Mouse (Mus musculus) gastrocnemius, adult 2 months (tissue): ENCODE data around the gene Dcaf11. TPM values are rescaled to one million over a fixed set of nuclear protein-coding genes. Genes with fewer than 3 reads are reported as not detected.
A peak's percentile ranks its signal among the peaks of the same experiment; 100 is the strongest.

Source experiments
- DNase-seq: peaks from one replicate; pipeline ENCODE4 v3.0.0; 2022
- H3K27ac ChIP-seq: fragments of 200-600 bp; 2 replicates; pipeline ENCODE4 v1.8.1; 2022; ENCODE audit warnings: mild to moderate bottlenecking
- H3K4me3 ChIP-seq: fragments of 200-600 bp; 2 replicates; pipeline ENCODE4 v1.8.1; 2022; ENCODE audit warnings: mild to moderate bottlenecking, moderate library complexity
- CTCF ChIP-seq: fragments of 200-600 bp; IDR thresholded peaks from 2 replicates; pipeline ENCODE4 v1.8.1; 2022; ENCODE audit warnings: antibody characterized with exemption, mild to moderate bottlenecking, moderate library complexity
- intact Hi-C: fragments of 180-260 bp; cut with DNase I; formaldehyde crosslinking; loops from one replicate; pipeline ENCODE4 v1.15.1; 2025
- total RNA-seq, 2 experiments: library from RNA; stranded (reverse); gene quantifications; 2 replicates each; pipeline ENCODE4 v1.2.3; 2021

Dcaf11 gene
- total RNA-seq, 2 experiments from 2014 or later, result 129 to 133 TPM

DNA sequence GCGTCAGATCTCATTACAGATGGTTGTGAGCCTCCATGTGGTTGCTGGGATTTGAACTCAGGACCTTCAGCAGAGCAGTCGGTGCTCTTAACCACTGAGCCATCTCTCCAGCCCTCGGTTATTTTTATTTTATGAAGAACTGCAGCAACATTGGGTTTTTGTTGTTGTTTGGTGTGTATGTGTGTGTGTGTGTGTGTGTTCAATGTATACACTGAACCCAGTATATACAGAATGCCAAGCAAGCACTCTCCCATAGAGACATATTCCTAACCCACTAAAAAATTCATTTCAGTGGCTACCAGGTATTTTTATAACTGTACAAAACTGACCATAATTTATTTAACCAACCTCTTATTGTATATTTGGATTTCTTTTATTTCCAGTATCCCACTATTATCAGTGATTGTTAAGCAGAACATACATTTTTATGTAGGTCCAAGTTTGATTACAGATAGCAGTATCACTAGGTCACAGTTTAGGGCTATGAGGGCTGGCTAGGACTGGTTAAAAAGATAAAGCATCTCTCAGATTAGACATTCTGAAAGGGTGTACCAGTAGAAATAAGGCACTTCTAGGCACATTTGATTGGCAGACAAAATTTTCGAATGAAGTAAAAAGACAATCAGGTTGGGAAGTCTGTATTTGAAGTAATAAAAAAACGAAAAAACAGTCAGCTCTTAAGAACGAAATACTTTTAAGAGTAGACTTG, 912 bp upstream of the Dcaf11 start:
- intact Hi-C loops, result loop anchor here (5.0 kb wide), 1 partner anchor 43 kb away; the partner anchor contains the start of gene Irf9
- H3K4me3 ChIP-seq, result peak overlapping the region; percentile 74
- no peak for DNase-seq
- no peak; the same call in 1 of the 2 replicates for TF ChIP-seq CTCF
- H3K27ac ChIP-seq, result peak overlapping the region; percentile 96

DNA sequence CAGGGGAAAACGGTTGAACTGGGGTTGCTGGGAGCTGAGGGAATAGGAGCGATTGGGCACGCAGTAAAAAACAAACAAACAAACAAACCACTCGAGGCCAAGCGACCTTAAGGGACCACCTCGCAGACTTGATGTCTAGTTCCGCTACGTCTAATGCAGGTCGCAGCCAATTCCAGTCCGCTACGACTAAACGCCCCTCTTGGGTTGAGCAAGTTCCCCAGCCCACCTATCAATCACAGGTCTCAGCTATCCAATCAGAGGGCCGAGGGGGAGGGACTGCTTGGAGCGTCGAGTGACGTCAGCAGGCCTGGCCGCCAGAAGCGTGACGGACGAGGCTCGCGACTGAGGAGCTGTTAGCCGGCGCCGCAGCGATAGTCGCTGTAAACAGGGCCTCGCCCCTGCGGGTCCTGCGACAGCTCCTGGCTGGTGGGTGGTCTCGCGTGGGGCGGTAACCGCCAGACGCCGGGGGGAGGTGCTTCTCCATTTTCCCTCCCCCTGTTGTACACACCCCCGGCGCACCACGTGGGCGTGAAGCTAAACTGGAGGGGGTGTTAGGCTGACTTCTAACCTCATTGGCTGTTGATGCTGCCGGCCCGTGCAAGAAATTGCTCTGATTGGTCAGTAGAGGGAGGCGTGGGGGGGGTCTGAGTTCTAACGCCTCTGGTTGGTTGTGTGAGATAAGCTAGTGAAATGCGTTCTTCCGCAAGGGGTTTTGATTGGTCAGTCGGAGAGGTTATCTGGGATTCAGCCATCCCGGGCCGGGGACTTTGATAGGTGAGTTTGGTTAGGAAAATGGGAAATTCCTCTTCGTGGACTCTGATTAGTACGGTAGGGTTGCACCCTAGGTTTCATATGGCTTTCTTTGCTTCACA, 632 bp downstream of the Dcaf11 start, which contains the start of gene A730061H03Rik:
A730061H03Rik (minus strand) TSS at position 205 of the 872 bp plus-strand sequence.
- H3K27ac ChIP-seq, result peak within 1 kb of the TSS; percentile 96
- peak within 1 kb of the TSS; percentile 74 for H3K4me3 ChIP-seq
- TF ChIP-seq CTCF, result no peak
- peak; percentile 98 for DNase-seq
- intact Hi-C loops, result loop anchor here (2.0 kb wide), 1 partner anchor 14 kb away; the partner anchor contains the start of gene Fitm1

DNA sequence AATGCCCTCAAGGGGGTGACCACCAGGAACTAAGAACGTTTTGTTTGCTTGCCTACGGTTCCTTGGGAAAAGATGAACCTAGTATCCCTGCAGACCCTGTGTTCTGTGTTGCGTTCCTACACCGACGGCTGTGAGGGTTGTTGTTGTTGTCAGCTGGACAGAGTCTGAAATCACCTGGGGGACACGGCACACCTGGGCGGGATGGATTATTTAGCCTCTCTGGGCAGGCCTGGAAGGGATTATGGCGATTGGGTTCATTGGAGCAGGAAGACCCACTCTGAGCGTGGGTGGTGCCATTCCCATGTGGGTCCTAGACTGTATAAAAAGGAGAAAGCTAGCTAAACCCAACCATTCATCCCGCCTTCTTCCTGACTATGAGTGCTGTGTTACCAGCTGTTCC, 2.1 kb downstream of the Dcaf11 start:
- intact Hi-C loops, result loop anchor here (2.0 kb wide), 1 partner anchor 13 kb away; the partner anchor contains the start of gene Fitm1
- peak overlapping the region; percentile 96; the same call in 1 of the 2 replicates for H3K27ac ChIP-seq
- no peak for TF ChIP-seq CTCF
- DNase-seq, result no peak
- peak overlapping the region; percentile 74 for H3K4me3 ChIP-seq

DNA sequence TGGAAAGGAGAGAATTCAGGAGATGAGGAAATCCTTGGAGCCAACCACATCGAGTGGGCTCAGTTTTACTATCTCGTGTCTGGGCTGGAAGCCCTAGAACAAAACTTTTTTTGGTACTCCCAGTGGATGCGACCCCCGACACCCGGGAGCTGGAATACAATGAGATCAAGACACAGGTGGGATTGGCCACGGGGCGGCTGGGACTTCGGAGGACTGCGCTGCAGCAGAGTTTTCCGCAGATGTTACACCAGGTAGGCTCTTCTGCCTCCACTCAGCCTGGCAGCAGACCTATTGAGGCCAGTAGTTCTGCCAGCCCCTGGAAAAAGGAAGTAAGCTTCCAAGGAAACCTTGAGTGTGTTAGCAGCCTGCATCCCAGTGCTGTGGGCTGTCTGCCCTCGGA, 3.4 kb downstream of the Dcaf11 start:
- Histone ChIP-seq H3K4me3 (no peak overlapping the region), H3K27ac (no peak overlapping the region)
- no peak for TF ChIP-seq CTCF
- DNase-seq, result no peak
- intact Hi-C loops, result no loop called here

DNA sequence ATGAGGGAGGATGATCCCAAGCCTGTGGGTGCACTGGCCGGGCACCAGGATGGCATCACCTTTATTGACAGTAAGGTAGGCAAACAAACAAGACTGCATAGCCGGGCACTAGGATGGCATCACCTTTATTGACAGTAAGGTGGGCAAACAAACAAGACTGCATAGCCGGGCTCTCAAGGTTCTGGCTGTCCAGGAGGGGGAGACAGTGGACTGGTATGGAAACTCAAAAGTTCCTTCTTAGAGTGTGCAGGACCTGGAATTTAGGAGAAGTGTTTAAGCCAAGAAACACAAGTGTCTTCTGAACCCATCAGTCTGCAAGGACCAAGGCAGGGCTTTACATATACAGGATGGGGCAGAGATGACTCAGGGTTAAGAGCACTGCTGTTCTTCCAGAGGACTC, 5.9 kb downstream of the Dcaf11 start:
- peak; percentile 35; the same call in 1 of the 2 replicates for TF ChIP-seq CTCF
- no peak overlapping the region for H3K4me3 ChIP-seq
- no peak for DNase-seq
- intact Hi-C loops, result no loop called here
- H3K27ac ChIP-seq, result no peak overlapping the region

DNA sequence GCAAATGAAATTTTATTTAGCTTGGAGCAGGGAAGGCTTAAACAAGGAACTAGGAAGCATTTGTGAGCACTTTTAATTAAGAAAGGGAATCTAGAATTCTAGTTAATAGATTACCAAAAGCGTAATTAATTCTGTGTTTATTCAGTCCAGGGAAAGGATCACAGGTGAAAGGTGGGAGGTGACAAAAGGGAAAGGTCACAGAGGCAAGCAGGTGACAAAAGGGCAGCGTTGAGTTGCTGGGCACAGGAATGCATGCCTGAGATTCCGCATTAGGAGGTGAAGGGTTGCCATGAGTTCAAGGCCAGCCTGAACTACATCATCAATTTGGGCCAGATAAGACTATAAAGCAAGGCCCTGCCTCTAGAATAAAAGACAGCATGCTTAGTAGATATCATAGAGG, 7.7 kb downstream of the Dcaf11 start:
- intact Hi-C loops, result no loop called here
- no peak for DNase-seq
- Histone ChIP-seq H3K27ac (no peak overlapping the region), H3K4me3 (no peak overlapping the region)
- no peak for TF ChIP-seq CTCF

DNA sequence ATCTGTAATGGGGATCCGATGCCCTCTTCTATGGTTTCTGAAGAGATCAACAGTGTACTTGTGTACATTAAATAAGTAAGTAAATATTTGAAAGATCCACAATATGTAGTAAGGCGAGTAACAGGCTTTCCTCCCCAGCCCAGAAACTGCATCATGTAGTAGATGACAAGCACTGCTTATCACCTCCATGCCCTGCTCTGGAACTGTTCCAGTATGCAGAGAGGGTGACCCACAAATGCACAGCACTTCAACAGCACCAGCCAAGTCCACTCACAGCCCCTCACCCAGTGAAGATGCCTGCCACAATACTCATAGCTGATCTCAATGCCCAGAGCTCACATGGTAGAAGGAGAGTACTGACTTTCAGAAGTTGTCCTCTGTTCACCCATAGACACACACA, 10.8 kb downstream of the Dcaf11 start:
- no peak for DNase-seq
- Histone ChIP-seq H3K27ac (no peak overlapping the region), H3K4me3 (no peak overlapping the region)
- no peak for TF ChIP-seq CTCF
- intact Hi-C loops, result no loop called here

DNA sequence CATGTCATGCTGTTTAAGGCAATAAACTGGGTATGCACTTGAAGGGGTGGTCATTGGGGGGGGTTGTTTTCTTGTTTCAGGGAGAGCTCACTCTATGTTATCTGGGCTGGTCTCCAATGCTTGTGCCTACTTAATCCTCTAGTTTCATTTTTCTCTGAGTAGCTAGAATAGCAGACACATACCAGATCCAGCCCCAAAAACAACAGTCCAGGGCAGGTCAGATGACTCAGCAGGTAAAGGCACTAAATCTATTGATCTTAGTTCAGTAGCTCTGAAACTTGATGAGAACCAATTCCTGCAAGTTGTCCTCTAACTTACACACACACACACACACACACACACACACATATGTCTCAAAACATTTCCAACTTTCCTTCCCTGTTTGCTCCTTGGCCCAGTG, 12.0 kb downstream of the Dcaf11 start:
- no peak for TF ChIP-seq CTCF
- intact Hi-C loops, result no loop called here
- DNase-seq, result no peak
- H3K4me3 ChIP-seq, result no peak overlapping the region
- peak overlapping the region; percentile 35 for H3K27ac ChIP-seq

DNA sequence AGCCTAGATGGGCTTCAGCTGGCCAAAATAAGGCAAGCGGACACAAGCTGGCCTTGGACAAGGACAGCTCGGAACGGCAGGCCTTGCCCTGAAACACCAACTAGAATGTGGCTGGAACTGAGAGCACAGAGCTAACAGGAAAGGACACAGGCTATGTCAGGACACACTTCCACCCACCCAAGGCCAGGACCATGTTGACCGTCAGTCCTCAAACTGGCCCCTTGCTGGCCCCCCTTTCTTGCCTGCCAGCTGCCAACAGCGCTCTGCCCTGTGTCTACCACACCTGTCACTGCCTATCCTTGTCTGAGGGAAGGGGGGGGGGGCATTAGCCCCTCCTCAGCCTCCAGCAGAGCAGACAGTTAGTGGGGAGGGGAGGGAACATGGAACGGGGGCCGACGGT, 15.5 kb downstream of the Dcaf11 start, which contains the start of gene Fitm1:
Fitm1 (plus strand) TSS at position 316 of the 400 bp plus-strand sequence.
- peak within 1 kb of the TSS; percentile 99 for H3K27ac ChIP-seq
- DNase-seq, result peak; percentile 89

DNA sequence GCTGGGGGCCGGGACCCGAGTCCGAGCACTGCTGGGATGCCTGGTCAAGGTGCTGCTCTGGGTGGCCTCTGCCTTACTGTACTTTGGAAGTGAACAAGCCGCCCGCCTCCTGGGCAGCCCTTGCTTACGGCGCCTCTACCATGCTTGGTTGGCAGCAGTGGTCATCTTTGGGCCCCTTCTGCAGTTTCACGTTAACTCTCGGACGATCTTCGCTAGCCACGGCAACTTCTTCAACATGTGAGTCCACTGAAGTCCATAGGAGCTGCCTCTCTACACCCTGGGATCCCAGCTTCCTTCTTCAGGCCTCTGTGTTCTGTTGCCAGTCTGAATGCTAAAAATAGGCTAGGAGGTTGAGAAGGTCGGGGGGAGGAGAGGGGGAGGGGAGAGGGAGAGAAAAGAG, 15.9 kb downstream of the Dcaf11 start:
- DNase-seq, result peak; percentile 61
- intact Hi-C loops, result loop anchor here (1.0 to 2.0 kb wide), 2 partner anchors 15 to 16 kb away; partner anchors contain the start of genes A730061H03Rik, Dcaf11, Psme2 and Rnf31
- H3K4me3 ChIP-seq, result peak overlapping the region; percentile 78

More for the DNA sequence above, 15.5 kb downstream of the Dcaf11 start, which contains the start of gene Fitm1:
- H3K4me3 ChIP-seq, result peak within 1 kb of the TSS; percentile 78
- intact Hi-C loops, result loop anchor here (1.0 to 2.0 kb wide), 2 partner anchors 15 to 16 kb away; partner anchors contain the start of genes A730061H03Rik, Dcaf11, Psme2 and Rnf31
- no peak for TF ChIP-seq CTCF

DNA sequence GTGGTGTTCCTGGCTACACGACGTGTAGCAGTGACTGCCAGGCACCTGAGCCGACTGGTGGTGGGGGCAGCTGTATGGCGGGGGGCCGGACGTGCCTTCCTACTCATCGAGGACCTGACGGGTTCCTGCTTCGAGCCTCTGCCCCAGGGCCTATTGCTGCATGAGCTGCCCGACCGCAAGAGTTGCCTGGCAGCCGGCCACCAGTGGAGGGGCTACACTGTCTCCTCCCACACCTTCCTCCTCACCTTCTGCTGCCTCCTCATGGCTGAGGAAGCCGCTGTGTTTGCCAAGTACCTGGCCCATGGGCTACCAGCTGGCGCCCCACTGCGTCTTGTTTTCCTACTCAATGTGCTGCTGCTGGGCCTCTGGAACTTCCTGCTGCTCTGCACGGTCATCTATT, 16.6 kb downstream of the Dcaf11 start:
- peak; percentile 74 for DNase-seq
- TF ChIP-seq CTCF, result no peak
- intact Hi-C loops, result no loop called here
- Histone ChIP-seq H3K4me3 (peak overlapping the region; percentile 78), H3K27ac (peak overlapping the region; percentile 99)

More for the DNA sequence above, 15.9 kb downstream of the Dcaf11 start:
- H3K27ac ChIP-seq, result peak overlapping the region; percentile 99
- TF ChIP-seq CTCF, result no peak

DNA sequence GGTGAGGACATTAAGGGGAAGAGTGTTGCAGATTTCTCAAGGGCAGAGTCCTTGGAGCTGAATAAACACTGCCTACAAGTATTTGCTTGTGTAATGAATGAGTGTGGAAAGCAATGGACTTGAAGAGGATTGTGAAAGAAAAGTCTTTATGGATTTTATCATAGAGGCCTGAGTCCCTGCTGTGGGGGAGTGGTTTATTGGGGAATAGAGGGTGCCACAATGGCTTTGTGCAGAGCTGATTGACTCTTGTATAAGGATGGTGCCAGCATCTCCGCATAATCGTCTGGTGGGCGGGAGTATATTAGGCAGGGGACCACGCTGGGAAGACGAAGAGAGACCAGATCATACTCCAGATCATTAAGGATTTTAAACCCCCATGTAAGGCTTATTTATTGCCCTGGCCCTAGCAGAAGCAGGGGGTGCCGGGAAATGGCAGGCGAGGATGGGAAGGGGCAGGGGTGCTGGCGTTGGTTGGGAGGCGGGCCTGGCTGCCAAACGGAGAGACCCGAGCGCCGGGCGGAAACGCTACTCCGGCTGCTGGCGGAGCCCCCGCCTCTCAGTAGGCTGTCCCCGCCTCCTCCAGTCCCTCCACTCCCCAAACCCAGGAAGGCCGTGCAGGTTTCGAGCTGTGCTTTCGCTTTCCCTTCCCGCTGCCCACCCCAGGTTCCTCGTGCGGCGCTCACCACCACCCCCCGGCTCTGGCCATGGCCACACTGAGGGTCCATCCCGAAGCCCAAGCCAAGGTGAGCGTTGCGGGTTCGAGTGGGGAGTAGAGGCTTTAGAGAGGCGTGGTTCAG, 18.3 kb downstream of the Dcaf11 start, which contains the start of gene Psme1:
Psme1 (plus strand) TSS at position 253 of the 797 bp plus-strand sequence.
- peak within 1 kb of the TSS; percentile 90 for H3K4me3 ChIP-seq
- intact Hi-C loops, result no loop called here
- no peak for TF ChIP-seq CTCF
- peak within 1 kb of the TSS; percentile 99 for H3K27ac ChIP-seq
- peak; percentile 86 for DNase-seq
